Mouse (Mus musculus) embryonic facial prominence, embryonic 11.5 days (tissue): Measurements from ENCODE around the gene Polr2c. TPM values are rescaled to one million over a fixed set of nuclear protein-coding genes. Genes with fewer than 3 reads are reported as not detected.
"Not testable (repeated sequence)": the region's sequence is repeated elsewhere in the genome, so short reads cannot be mapped to it uniquely, and the experiment has no call there.

Experiments
- ATAC-seq: fragments of 200-750 bp; cut with Nextera tagmentation; replicated peaks from 2 replicates; pipeline ENCODE4 v1.8.0; 2017; ENCODE audit warnings: low read depth; ENCODE audit not compliant: insufficient number of reproducible peaks, low FRiP score, low TSS enrichment
- DNase-seq: peaks from one replicate; pipeline ENCODE4 v3.0.0-alpha.2; 2015; ENCODE audit warnings: low spot score
- H3K27ac ChIP-seq: fragments of 300-500 bp; sonication (generic); replicated peaks from 2 replicates; pipeline ENCODE4 v1.5.1; 2014; ENCODE audit warnings: mild to moderate bottlenecking, low read depth, low read length, control low read depth
- H3K27me3 ChIP-seq: fragments of 300-500 bp; sonication (generic); 2 replicates; pipeline ENCODE4 v1.6.1; 2014; ENCODE audit warnings: mild to moderate bottlenecking, low read length, moderate library complexity, mixed read lengths; ENCODE audit not compliant: control insufficient read depth, insufficient read depth
- H3K36me3 ChIP-seq: fragments of 300-500 bp; sonication (generic); replicated peaks from 2 replicates; pipeline ENCODE4 v1.6.1; 2014; ENCODE audit warnings: low read depth, mild to moderate bottlenecking, low read length, moderate library complexity, mixed read lengths; ENCODE audit not compliant: control insufficient read depth, insufficient read depth
- H3K4me1 ChIP-seq: fragments of 300-500 bp; sonication (generic); 2 replicates; pipeline ENCODE4 v1.6.1; 2014; ENCODE audit warnings: low read length, mixed read lengths; ENCODE audit not compliant: control insufficient read depth, insufficient read depth
- H3K4me2 ChIP-seq: fragments of 300-500 bp; sonication (generic); 2 replicates; pipeline ENCODE4 v1.6.1; 2014; ENCODE audit warnings: low read depth, mild to moderate bottlenecking, control low read depth, low read length, moderate library complexity
- H3K4me3 ChIP-seq: fragments of 300-500 bp; sonication (generic); 2 replicates; pipeline ENCODE4 v1.5.1; 2014; ENCODE audit warnings: low read depth, low read length, control low read depth
- H3K9ac ChIP-seq: fragments of 300-500 bp; sonication (generic); replicated peaks from 2 replicates; pipeline ENCODE4 v1.6.1; 2014; ENCODE audit warnings: mild to moderate bottlenecking, control low read depth, low read length
- H3K9me3 ChIP-seq: fragments of 300-500 bp; sonication (generic); replicated peaks from 2 replicates; pipeline ENCODE4 v1.6.1; 2016; ENCODE audit warnings: mild to moderate bottlenecking, low read length, inconsistent platforms, mixed read lengths; ENCODE audit not compliant: control insufficient read depth
- WGBS: fragments of 180-500 bp; shearing (Covaris S2); extraction: QIAGEN DNeasy Blood & Tissue Kit; methylation state at CpG from one replicate; pipeline ENCODE4 v1.1.7; 2014; 5-methylcytosine and 5-hydroxymethylcytosine counted together
- polyA plus RNA-seq: library from polyadenylated mRNA; unstranded; fragments of >200 nt; fragmentation: Nextera tagmentation; extraction: Ambion mirVana; gene quantifications from 2 replicates; pipeline ENCODE4 v1.2.1, GENCODE M21; 2014

The Polr2c gene
- polyA plus RNA-seq, 1 experiment from 2014 or later, result 173 TPM

DNA sequence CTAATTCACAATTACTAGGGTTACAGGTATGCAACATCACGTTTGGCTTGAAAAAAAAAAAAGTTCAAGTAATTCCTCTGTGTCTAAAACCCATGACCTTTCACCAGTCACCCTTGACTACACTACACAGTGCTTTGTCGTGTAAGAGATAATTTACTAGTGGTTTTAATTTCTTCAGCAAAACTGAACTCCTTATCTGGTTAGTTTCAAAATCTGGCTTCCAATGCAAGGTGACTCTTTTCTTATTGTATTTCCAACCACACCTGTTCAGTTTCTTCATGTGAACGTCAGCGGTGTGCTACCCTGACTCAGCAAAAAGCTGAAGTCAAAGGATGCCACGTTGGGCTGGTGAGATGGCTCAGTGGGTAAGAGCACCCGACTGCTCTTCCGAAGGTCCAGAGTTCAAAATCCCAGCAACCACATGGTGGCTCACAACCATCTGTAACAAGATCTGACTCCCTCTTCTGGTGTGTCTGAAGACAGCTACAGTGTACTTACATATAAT, 23.3 kb upstream of the Polr2c start:
- H3K4me3 ChIP-seq, H3K36me3 ChIP-seq, H3K4me1 ChIP-seq, H3K27me3 ChIP-seq, H3K27ac ChIP-seq, H3K9me3 ChIP-seq, DNase-seq, H3K9ac ChIP-seq, ATAC-seq, H3K4me2 ChIP-seq: not testable (repeated sequence)
- 74% methylated on average over 7 of the region's 7 CpGs for WGBS

DNA sequence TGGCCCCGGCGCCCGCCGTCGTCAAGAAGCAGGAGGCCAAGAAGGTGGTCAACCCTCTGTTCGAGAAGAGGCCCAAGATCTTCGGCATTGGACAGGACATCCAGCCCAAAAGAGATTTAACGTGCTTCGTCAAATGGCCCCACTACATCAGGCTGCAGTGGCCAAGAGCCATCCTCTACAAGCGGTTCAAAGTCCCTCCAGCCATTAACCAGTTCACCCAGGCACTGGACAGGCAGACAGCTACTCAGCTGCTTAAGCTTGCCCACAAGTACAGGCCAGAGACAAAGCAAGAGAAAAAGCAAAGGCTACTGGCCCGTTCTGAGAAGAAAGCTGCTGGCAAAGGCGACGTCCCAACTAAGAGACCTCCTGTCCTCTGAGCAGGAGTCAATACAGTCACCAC, 21.5 kb upstream of the Polr2c start:
- not testable (repeated sequence) for H3K27me3 ChIP-seq, H3K27ac ChIP-seq, H3K36me3 ChIP-seq, ATAC-seq, H3K4me3 ChIP-seq, H3K4me2 ChIP-seq, H3K9ac ChIP-seq, H3K4me1 ChIP-seq, H3K9me3 ChIP-seq, DNase-seq
- WGBS, result 93% methylated on average over 13 of the region's 13 CpGs

DNA sequence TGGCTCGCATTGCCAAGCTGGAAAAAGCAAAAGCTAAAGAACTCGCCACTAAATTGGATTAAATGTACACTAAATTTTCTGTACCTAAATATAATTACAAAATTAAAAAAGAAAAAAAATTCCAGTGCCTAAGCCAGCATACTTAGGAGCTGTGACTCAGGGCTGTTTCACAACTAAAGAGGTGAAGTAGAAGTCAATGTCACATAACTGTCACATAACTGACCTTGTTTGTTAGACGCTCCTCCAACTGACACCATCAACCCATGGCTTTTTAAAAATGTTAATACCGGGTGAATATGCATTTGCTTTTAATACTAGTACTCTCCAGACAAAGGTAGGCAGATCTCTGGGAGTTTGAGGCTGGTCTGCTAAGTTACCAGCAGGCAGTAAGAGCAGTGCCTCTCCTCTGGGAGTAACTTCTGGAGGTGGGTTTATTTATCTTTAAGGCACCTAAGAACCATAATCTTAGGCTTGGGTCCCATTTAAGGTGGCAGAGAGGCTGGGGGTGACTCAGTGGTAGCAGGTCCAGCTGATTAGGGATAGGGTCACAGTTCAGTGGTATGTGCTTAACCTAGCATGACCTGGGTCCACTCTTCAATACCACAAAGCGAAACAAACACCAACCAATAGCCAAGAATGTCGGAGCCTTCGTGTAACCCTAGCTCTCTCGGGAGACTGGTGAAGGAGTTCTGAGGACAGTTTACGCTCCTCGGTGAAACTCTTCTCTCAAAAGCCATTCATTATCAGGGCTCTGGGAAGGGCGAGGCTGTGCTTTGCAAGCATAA, 20.6 kb upstream of the Polr2c start:
- H3K4me1 ChIP-seq, result no peaks in the 10 kb centered on the region
- WGBS, result 57% methylated on average over 11 of the region's 11 CpGs
- no peaks in the 10 kb centered on the region for H3K27me3 ChIP-seq
- no peak overlapping the region for H3K27ac ChIP-seq
- H3K36me3 ChIP-seq, result peaks cover 1% of the 10 kb centered on the region
- H3K9ac ChIP-seq, result peak overlapping the region; percentile 37
- DNase-seq (no peak), ATAC-seq (no peak)
- peak overlapping the region; percentile 91; the same call in 1 of the 2 replicates for H3K4me3 ChIP-seq
- H3K9me3 ChIP-seq, result no peaks in the 10 kb centered on the region
- H3K4me2 ChIP-seq, result peak overlapping the region; percentile 89

DNA sequence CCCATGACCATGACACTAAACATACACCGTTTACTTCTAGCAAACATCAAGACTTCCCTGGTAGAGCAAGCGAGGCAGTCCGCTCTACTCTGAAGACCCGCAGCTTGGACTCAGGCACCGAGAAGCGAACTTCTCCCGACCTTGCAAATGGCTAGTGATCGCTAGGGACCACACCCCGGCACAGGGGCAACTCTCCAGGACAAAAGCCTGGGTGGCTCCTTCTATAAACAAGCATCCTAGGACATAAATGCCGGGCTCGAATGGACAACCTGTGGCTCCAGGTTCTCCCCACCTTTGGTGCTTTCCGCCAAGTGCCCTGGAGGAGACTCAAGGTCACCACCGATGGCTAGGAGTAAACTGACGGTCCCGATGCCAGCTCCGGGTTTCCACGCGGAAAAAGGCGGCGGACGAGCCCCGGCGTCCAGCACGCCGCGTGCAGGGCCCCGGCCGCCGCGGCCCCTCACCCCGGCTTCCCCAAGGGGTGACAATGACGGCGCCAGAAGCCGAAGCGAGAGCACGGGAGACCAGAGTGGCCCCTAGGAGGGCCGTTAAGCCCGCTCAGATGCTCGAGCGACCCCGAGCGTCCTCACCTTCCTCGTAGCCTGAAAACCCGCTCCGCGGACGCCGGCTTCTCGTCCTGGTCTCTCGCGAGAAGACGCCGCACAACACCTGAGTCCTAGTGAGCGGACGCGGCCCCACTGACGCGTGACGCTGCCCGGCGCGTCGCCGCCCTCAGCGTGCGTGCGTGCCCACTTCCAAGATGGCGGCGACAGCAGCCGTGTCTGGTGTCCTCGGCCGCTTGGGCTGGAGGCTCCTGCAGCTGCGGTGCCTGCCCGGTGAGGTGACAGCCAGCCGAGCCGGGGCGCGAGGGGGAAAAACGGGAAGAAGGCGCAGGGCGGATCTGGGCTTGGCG, 19.3 kb upstream of the Polr2c start, which contains the start of the genes Coq9 and Ciapin1:
Gene Coq9, plus strand, starts transcription at position 660 of the 913 bp plus-strand sequence.
Gene Ciapin1, minus strand, starts transcription at position 697 of the 913 bp plus-strand sequence.
- WGBS, result under 1% methylated on average over 82 of the region's 82 CpGs
- no peaks in the 10 kb centered on the region for H3K27me3 ChIP-seq
- H3K4me2 ChIP-seq, result peak within 1 kb of the TSS; percentile 89
- H3K9ac ChIP-seq, result peak within 1 kb of the TSS; percentile 92
- H3K4me3 ChIP-seq, result peak within 1 kb of the TSS; percentile 91
- no peaks in the 10 kb centered on the region for H3K4me1 ChIP-seq
- no peaks in the 10 kb centered on the region for H3K36me3 ChIP-seq
- no peaks in the 10 kb centered on the region for H3K9me3 ChIP-seq
- H3K27ac ChIP-seq, result peak within 1 kb of the TSS; percentile 65
- peak; percentile 97 for DNase-seq
- peak; percentile 96 for ATAC-seq

DNA sequence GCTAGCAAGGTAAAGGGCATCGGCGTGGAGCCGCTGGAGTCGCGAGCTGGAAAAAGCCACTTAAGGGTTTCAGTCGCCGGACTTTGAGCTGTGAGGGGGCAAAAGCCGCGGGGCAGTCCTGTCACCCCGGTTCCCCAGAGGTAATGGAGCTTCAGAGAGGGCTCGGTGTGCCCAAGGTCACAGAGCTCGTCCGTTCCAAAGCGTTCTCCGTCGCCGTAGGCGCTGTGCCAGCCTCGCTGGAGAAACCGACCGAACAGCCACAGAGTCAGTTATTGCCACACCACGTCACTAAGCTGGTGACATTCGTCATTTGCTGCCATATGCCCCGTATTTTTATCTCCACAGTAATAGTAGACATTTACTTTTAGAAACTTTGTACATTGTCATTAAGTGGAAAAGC, 18.6 kb upstream of the Polr2c start:
- Histone ChIP-seq H3K9me3 (no peaks in the 10 kb centered on the region), H3K27me3 (no peaks in the 10 kb centered on the region), H3K4me2 (peak overlapping the region; percentile 61), H3K9ac (peak overlapping the region; percentile 92), H3K36me3 (no peaks in the 10 kb centered on the region), H3K4me1 (no peaks in the 10 kb centered on the region), H3K27ac (peak overlapping the region; percentile 65; the same call in 1 of the 2 replicates), H3K4me3 (peak overlapping the region; percentile 91)
- no peak for DNase-seq
- ATAC-seq, result peak; percentile 39
- WGBS, result under 1% methylated on average over 24 of the region's 24 CpGs

DNA sequence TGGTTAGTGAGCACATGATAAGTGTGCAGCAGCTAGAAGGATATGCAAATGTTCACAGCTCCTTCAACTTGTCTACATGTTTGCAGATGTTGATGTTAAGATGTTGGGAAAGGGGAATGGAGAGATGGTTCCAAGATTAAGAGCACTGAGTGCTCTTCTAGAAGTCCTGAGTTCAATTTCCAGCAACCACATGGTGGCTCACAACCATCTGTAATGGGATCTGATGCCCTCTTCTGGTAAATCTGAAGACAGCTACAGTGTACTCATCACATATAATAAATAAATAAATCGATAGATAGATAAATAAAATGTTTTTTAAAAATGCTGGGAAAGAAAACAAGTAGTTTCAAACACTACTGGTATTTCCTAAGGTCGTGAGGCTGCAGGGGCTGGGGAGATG, 16.1 kb upstream of the Polr2c start:
- H3K9ac ChIP-seq, result no peak overlapping the region
- H3K4me2 ChIP-seq, result no peak overlapping the region
- DNase-seq, result no peak
- no peaks in the 10 kb centered on the region for H3K36me3 ChIP-seq
- ATAC-seq, result no peak
- no peaks in the 10 kb centered on the region for H3K27me3 ChIP-seq
- H3K9me3 ChIP-seq, result no peaks in the 10 kb centered on the region
- H3K4me1 ChIP-seq, result no peaks in the 10 kb centered on the region
- 48% methylated on average over 2 of the region's 2 CpGs for WGBS
- no peak overlapping the region for H3K4me3 ChIP-seq
- H3K27ac ChIP-seq, result no peak overlapping the region

DNA sequence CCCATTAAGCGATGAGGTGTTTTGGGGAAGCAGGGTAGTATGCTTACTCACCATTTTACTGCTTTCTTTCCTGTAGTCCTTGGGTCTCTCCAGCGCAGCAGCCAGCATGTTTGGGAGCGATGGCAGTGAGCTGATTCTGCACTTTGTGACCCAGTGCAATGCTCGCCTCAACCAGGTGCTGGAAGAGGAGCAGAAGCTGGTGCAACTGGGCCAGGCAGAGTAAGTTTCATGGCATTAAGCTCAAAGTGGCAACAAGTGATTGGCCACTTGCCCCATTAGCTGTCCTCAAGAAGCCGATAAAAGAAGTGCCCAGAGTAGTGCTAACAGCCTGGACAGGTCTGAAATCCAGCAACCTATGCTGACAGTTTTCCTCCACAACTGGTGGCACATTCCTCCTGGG, 7.2 kb upstream of the Polr2c start:
- Histone ChIP-seq H3K4me2 (no peak overlapping the region), H3K4me3 (no peak overlapping the region), H3K27ac (no peak overlapping the region), H3K4me1 (no peaks in the 10 kb centered on the region), H3K36me3 (peaks cover 4% of the 10 kb centered on the region; the same call in 1 of the 2 replicates), H3K9me3 (no peaks in the 10 kb centered on the region), H3K9ac (no peak overlapping the region), H3K27me3 (no peaks in the 10 kb centered on the region)
- DNase-seq (no peak), ATAC-seq (no peak)
- 84% methylated on average over 5 of the region's 5 CpGs for WGBS
